Mouse (Mus musculus) embryo, embryonic 10 days (tissue): ENCODE results near the gene Atxn10.
A peak's percentile ranks its signal among the peaks of the same experiment; 100 is the strongest.

ENCODE experiments used
- DNase-seq: peaks from one replicate; pipeline ENCODE4 v3.0.0-alpha.2; 2015; ENCODE audit warnings: low spot score

The Atxn10 gene

GRCm38 (mm10) chr15:85334234-85334633 lies 1.8 kb upstream of the Atxn10 start:
- DNase-seq: no peak

DNA sequence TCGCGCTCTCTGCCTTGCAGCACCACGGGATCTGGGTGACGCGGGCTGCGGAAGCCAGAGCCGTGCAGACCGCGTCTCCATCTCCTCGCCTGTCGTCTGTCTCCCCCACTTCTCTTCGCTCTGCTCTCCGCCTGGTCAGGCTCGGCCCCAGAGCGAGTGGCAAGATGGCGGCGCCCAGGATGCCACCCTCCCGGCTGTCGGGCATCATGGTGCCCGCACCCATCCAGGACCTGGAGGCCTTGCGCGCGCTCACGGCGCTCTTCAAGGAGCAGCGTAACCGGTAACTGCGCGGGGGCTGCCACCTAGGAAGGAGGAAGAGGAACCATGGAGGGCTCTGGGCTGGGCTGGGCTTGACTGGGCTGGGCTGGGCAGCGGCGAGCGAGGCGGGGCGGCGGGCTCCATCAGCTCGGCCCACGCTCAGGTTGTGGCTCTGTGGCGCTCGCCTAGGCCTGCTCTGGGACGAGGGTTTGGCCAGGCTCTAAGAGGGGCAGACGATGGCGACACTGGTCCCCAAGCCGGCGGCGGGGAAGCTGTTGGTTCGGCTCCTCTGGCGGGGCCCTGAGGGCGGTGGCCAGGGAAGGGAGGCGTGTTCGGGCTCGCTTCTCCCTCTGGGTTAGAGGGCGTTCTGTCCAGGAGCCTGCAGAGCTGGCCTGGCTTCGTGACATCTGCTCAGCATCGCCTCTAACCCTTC lies 401 bp downstream of the Atxn10 start:
- peak; percentile 91 for DNase-seq

DNA sequence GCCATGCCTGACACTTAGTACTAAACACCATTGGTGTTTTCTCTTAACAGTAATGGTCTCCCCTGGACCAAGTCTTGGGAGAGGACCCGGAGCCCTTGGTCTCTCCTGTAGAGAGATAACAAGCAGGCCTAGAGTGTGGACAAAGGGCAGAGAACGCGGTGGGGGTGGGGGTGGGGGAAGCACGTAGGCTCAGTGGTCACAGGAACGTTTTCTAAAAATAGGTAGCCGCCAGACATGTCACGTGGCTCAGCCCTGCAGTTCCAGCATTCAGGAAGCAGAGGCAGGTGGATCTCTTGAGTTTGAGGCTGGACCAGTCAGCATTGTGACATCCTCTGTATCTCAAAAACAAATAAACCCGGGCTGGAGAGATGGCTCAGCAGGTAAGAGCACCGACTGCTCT lies 1.2 kb downstream of the Atxn10 start:
- DNase-seq: no peak

DNA sequence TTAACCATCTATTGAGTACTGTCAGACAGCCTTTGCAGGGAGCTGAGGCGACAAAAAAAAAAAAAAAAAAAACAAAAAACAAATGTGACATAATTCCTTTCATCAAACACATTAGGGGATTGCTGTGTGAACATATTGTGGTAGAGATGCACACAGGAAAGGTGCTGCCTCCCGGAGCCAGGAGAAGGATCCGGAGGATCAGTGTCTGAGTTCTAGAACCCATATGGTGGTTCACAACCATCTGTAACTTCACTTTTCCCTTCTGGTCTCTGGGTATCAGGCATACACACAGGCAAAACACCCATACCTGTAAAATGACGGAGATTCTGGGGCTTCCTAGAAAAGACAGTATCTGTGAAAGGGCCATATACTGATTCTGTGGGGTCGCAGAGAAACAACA lies 1.9 kb downstream of the Atxn10 start:
- no peak for DNase-seq

- no peak for DNase-seq
These were observed 6.2 kb downstream of the Atxn10 start for GRCm38 (mm10) chr15:85342246-85342645.

DNA sequence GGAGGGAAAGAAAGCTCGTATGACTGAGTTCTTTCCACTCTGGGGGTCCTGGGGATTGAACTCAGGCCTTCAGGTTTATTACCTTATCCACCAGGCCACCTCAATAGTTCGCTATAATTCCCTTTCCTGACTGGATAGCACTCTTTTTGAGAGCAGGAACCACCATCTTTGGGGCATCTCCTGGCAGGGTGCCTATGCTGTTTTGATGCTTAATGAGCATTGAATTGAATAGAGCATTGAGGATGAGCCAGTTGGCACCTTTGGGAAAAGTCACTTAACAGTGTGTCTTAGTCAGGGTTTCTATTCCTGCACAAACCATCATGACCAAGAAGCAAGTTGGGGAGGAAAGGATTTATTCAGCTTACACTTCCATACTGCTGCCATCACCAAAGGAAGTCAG lies 8.6 kb downstream of the Atxn10 start:
- no peak for DNase-seq

DNA sequence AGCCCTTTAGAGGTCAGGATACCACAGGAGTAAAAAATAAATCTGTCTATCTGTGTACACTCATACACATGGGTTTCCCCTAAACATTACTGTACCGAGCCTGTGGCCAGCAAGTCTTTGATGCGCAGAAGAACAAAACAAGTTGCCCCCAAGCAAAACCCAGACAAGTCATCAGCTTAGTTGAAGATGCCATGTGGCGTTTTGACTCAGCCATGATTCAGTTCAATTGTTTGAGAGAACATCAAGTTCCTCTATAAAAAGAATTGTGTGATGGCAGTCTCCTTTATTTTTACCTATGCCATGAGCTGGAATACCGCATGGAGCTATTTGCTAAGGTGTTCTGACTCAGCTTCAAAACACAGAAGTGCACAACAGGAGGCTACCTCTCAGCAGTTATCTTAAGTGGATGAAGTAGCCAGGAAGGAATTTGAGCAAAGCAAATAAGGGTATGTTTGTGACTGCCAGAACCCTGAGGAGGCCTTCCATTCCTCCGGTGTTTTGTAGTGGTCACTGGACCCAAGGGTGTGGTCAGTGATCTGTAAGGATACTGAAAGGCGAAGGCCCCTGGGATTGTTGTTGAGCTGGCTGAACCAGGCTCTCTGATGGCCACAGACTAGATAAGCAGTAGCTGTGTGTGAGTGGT lies 11.1 kb downstream of the Atxn10 start:
- DNase-seq: no peak

DNA sequence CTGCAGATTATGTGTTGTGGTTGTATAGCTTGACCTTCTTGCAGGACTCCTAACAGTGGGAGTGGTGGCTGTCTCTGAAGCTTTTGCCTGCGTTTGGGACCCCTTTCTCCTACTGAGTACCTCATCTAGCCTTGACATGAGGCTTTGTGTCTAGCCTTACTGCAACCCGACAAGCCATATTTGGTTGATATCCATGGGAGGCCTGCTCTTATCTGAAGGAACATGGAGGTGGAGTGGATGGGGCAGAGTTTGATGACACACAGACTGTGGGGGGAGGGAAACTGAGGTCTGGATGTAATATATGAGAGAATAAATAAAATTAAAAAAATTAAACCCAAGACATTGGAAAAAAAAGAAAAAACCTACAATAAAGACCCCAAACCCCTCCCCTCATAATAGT lies 14.1 kb downstream of the Atxn10 start:
- DNase-seq: no peak

DNA sequence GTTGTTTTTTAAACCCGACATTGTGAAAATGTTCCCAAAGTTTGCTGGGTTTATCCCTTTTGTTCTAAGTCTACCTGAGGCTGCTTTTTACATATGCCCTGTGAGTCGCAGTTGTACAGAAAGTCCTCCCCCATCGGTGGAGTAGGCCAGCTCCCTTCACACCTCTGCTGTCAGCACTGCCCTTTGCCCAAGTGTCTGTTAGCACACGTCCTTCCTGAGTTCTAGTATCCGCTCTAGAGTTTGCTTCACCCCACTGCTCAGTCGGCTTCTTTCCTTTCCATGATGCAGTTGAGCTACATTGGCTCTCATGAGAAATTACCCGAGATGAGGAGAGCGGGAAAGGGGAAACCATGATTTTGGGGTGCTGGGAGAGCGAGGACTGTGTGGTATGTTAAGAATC lies 18.0 kb downstream of the Atxn10 start:
- no peak for DNase-seq

- DNase-seq: no peak
These were observed 20.1 kb downstream of the Atxn10 start for GRCm38 (mm10) chr15:85356112-85356511.

GRCm38 (mm10) chr15:85357465-85358225 lies 21.6 kb downstream of the Atxn10 start:
- DNase-seq: no peak

DNA sequence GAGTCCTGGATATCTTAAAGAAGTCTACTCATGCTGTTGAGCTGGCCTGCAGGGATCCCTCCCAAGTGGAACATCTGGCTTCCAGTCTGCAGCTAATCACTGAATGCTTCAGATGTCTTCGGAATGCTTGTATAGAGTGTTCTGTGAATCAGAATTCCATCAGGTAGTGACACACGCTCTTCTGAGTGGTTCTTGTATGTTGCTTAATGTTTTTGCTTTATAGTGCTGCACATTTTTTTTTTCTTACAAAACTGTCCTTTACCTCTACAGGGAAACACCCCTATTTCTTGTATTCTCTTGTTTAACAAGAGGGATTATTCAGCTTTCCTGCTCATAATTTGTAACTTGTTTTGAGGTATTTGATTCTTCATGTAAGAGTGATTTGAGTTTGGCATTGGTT lies 23.4 kb downstream of the Atxn10 start:
- no peak for DNase-seq

DNA sequence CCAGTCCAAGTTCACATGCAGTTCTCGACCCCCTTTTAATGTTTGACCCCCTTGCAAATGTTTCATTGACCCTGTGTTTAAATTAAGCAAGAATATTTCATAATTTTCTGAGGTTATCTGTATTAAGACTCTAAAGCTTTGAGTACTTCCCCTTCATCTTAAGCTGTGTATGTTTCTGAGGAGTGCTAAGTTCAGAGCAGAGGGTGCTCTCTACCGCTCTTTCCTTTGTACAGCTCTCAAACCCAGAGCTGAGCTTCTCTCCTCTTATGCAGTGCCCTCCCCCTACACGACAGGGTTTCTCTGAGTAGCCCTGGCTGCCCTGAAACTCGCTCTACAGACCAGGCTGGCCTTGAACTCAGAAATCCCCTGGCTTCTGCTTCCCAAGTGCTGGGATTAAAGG lies 23.9 kb downstream of the Atxn10 start:
- no peak for DNase-seq

GRCm38 (mm10) chr15:85364366-85364765 lies 28.3 kb downstream of the Atxn10 start:
- DNase-seq: no peak

- no peak for DNase-seq
These were observed 30.9 kb downstream of the Atxn10 start for GRCm38 (mm10) chr15:85366938-85367337.

DNA sequence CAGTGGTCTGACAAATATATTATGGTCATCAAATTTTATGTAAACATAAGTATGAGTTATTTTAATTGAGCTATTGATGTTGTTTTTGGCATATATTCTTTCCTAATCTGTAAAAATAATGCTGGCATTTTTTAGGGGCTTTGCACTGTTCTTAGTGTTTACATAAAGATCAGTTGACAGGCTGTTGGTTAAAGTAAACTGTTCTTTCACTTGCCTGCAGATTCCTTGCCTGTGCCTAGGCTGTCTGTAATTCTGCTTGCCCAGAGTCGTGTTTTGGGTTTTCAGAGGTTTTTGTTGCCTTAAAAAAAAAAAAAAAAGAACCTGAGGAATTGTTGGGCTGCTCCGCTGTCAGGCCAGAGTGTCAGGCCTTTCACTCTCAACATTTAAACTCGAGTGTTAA lies 33.7 kb downstream of the Atxn10 start:
- no peak for DNase-seq

GRCm38 (mm10) chr15:85373125-85373524 lies 37.1 kb downstream of the Atxn10 start:
- no peak for DNase-seq

GRCm38 (mm10) chr15:85383477-85383876 lies 47.4 kb downstream of the Atxn10 start:
- no peak for DNase-seq

GRCm38 (mm10) chr15:85388696-85389095 lies 52.7 kb downstream of the Atxn10 start:
- no peak for DNase-seq

GRCm38 (mm10) chr15:85389915-85390314 lies 53.9 kb downstream of the Atxn10 start:
- DNase-seq: no peak

- DNase-seq: no peak
These were observed 59.3 kb downstream of the Atxn10 start for GRCm38 (mm10) chr15:85395360-85395759.

- no peak for DNase-seq
These were observed 65.9 kb downstream of the Atxn10 start for GRCm38 (mm10) chr15:85401926-85402325.

- no peak for DNase-seq
These were observed 67.2 kb downstream of the Atxn10 start for GRCm38 (mm10) chr15:85403256-85403731.
